Mouse (Mus musculus) cortical plate, adult 2 months (tissue): Measurements from ENCODE around the gene Pcx. TPM values are rescaled to one million over a fixed set of nuclear protein-coding genes. Genes with fewer than 3 reads are reported as not detected.

Experiments used
- H3K27ac ChIP-seq: fragments of 200-500 bp; 2 replicates; pipeline ENCODE4 v1.5.1; 2012; ENCODE audit warnings: low read length, control low read depth, inconsistent platforms; ENCODE audit not compliant: insufficient read depth
- H3K4me1 ChIP-seq: fragments of 200-500 bp; 2 replicates; pipeline ENCODE4 v1.6.1; 2011; ENCODE audit warnings: low read length; ENCODE audit not compliant: control insufficient read depth, insufficient read depth
- H3K4me3 ChIP-seq: fragments of 200-500 bp; 2 replicates; pipeline ENCODE4 v1.5.1; 2011; ENCODE audit warnings: mild to moderate bottlenecking, low read length, control low read depth; ENCODE audit not compliant: insufficient read depth
- CTCF ChIP-seq: fragments of 200-500 bp; IDR thresholded peaks from 2 replicates; pipeline ENCODE4 v1.5.1; 2011; ENCODE audit warnings: mild to moderate bottlenecking, control low read depth, low read length; ENCODE audit not compliant: insufficient read depth; ENCODE audit errors: extremely low read depth
- POLR2A ChIP-seq: fragments of 200-500 bp; IDR thresholded peaks from 2 replicates; pipeline ENCODE4 v1.6.1; 2011; ENCODE audit warnings: mild to moderate bottlenecking, low read length, control low read depth; ENCODE audit not compliant: insufficient read depth; ENCODE audit errors: extremely low read depth
- polyA plus RNA-seq: library from polyadenylated mRNA; depleted of rRNA; stranded (reverse); fragments of >200 nt; gene quantifications from 2 replicates; pipeline ENCODE4 v1.2.3, GENCODE M21; 2012

Pcx gene
- polyA plus RNA-seq, 1 experiment, result 41.4 TPM

DNA sequence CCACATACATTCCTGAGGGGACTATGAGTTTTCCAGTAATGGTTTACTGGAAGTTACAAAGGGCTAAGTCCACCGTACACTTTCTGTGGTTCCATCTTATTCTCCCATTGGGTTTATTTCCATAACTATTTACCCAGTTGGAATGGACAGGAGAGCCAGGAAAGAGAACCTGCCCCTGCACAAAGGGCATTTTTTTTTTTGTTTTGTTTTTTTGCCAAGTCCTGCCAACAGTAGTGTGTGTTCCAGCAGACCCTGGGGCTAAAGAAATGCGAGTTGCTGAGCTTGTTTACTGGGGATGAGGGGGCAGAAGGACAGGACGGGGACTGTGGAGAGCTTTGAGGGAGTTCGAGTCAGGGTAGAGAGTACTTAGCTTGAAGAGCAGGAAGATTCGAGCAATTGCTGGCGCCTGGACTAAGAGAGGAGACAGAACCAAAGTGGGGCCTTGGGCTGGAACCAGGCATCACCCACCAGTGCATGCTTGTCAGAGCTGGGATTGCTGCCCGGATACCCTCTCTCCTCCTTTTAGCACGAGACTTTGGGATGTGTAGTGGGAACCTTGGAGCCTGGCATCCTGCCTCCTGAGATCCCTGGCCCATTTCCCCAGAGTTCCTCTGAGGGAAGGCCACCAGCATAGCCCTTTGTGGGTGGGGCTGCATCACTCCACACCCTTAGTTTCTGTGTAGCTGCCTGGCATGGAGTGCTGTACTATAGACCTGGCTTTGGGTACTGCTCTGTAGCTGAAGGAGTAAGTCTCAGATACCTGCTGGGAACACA is 47.7 kb downstream of the Pcx start:
- peaks cover 8% of the 10 kb centered on the region for H3K4me1 ChIP-seq
- H3K4me3 ChIP-seq, result no peak overlapping the region
- H3K27ac ChIP-seq, result no peak overlapping the region
- no peak for TF ChIP-seq CTCF
- TF ChIP-seq POLR2A, result no peak

GRCm38 (mm10) chr19:4558570-4558955 is 48.3 kb downstream of the Pcx start:
- Histone ChIP-seq H3K4me3 (no peak overlapping the region), H3K4me1 (peaks cover 8% of the 10 kb centered on the region), H3K27ac (peak overlapping the region; percentile 82)
- TF ChIP-seq POLR2A (no peak), CTCF (no peak)

DNA sequence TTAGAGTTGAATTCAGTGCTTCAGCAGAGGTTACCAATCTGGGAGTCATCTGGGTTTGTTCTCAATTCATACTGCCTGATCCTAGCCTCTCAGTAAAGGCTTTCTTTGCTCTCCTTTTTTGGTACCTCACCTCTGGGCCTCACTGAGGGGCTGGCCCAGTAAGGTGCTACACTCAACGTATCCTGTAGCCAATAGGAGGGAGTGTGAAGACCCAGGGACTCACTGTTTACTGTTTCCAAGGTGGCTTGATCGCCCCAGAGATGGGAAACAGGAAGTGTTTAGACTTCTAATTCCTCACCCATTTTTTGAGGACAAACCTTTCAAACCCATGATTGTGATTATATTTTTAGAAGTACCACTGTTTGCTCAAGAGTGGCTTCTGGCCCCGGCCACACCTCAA is 48.7 kb downstream of the Pcx start:
- Histone ChIP-seq H3K4me1 (peaks cover 8% of the 10 kb centered on the region), H3K27ac (peak overlapping the region; percentile 82), H3K4me3 (no peak overlapping the region)
- no peak for TF ChIP-seq CTCF
- TF ChIP-seq POLR2A, result no peak

DNA sequence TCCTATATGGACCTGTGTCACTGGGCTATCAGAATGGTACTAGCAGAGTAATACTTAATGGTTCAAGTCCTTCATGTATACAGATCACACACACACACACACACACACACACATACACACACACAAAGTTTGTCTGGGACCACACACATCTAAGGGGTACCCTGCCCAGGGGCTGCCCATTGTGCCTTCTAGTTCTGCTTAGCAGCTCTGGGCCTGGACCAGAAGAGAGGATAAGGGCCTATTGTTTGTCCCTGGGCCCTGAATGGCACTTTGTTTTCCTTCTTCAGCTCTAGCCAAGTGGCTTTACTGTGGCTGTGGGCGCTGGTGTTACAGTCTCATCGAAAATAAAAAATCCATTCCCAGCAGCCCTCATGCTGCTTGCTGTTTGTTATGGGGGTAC is 49.3 kb downstream of the Pcx start:
- no peak for TF ChIP-seq POLR2A
- TF ChIP-seq CTCF, result no peak
- H3K4me1 ChIP-seq, result peaks cover 8% of the 10 kb centered on the region
- H3K27ac ChIP-seq, result peak overlapping the region; percentile 82
- H3K4me3 ChIP-seq, result no peak overlapping the region

GRCm38 (mm10) chr19:4560205-4560604 is 49.9 kb downstream of the Pcx start:
- no peak overlapping the region for H3K4me3 ChIP-seq
- peak overlapping the region; percentile 52 for H3K27ac ChIP-seq
- peaks cover 8% of the 10 kb centered on the region for H3K4me1 ChIP-seq
- TF ChIP-seq CTCF (no peak), POLR2A (no peak)

GRCm38 (mm10) chr19:4565678-4566077 is 55.4 kb downstream of the Pcx start:
- TF ChIP-seq CTCF, result no peak
- TF ChIP-seq POLR2A, result no peak
- Histone ChIP-seq H3K4me1 (no peaks in the 10 kb centered on the region), H3K4me3 (no peak overlapping the region), H3K27ac (no peak overlapping the region)

DNA sequence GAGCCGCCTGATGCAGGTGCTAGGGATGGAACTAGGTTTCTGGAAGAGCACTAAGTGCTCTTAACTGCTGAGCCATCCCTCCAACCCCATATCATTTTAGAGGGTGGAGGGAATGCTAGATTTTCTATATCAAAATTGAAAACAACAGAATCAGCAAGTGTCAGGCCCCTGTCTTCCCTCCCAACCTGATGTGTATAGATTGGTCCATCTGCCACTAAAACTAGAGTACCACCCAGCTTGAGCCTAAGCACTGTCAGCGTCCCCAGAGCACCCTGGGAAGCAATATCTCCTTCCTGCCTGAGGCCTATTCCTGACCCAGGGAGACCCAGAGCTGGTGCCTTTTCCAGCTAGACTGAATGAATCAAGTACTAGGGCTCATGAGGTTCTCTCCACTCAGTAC is 56.6 kb downstream of the Pcx start:
- Histone ChIP-seq H3K4me1 (no peaks in the 10 kb centered on the region; the same call in 1 of the 2 replicates), H3K4me3 (no peak overlapping the region), H3K27ac (no peak overlapping the region)
- TF ChIP-seq POLR2A, result no peak
- no peak for TF ChIP-seq CTCF

- no peaks in the 10 kb centered on the region; the same call in 1 of the 2 replicates for H3K4me1 ChIP-seq
- H3K27ac ChIP-seq, result no peak overlapping the region
- TF ChIP-seq CTCF, result no peak
- no peak for TF ChIP-seq POLR2A
- H3K4me3 ChIP-seq, result no peak overlapping the region
Observed at GRCm38 (mm10) chr19:4567665-4568064, 57.4 kb downstream of the Pcx start.

DNA sequence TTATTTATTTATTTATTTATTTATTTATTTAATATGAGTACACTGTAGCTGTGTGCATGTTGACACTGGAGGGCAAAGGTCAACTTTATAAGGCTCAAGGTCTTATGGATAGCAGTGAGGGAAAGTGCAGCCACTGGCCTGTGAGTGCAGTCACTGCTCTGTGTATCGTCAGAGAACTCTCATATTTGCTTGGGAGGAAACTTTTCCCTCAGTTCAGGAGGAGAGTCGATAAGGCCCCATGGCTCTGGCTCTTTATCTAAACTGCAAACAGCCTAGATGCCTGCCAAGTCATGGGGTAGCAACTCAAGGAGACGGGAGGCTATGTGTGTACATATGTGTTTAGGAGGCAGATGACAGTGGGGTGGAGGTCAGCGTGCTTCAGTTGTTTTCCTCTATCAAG is 58.6 kb downstream of the Pcx start:
- Histone ChIP-seq H3K27ac (no peak overlapping the region), H3K4me1 (no peaks in the 10 kb centered on the region; the same call in 1 of the 2 replicates), H3K4me3 (no peak overlapping the region)
- TF ChIP-seq CTCF (no peak), POLR2A (no peak)
